Mouse (Mus musculus): ENCODE results near the gene Rag1.

DNA sequence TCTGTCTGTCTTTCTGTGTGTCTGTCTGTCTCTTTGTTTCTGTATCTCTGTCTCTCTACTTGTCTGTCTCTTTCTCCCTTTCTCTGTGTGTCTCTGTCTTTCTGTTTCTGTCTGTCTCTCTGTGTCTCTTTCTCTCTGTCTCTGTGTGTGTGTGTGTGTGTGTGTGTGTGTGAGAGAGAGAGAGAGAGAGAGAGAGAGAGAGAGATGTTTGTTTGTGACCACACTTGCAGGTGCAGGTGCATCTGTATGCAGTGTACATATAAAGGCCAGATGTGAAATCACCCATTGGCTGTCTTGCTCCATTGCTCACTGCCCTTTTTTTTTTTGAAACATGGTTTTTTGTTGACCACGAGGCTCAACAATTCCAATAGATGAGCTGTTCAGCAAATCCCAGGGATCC is 1.1 kb upstream of the Rag1 start:
- TF ChIP-seq POLR2AphosphoS5 (IDR thresholded peaks at IDR 0.05; ENCODE audit: insufficient replicate concordance, low read depth, low read length): no peak
- no peak for TF ChIP-seq CTCF (IDR thresholded peaks at IDR 0.05; ENCODE audit: low read depth, low read length)
- TF ChIP-seq GATA1 (IDR thresholded peaks at IDR 0.05; ENCODE audit: borderline replicate concordance, low read length): no peak
- no peak for TF ChIP-seq GATA2 (IDR thresholded peaks at IDR 0.05; ENCODE audit: borderline replicate concordance, low read depth, low read length)

All from G1E (cell line).